Mouse (Mus musculus): ENCODE results near the gene Rslcan18. TPM values are rescaled to one million over a fixed set of nuclear protein-coding genes. Genes with fewer than 3 reads are reported as not detected.
A peak's percentile ranks its signal among the peaks of the same experiment; 100 is the strongest.
"Not testable (repeated sequence)": the region's sequence is repeated elsewhere in the genome, so short reads cannot be mapped to it uniquely, and the experiment has no call there.

Gene Rslcan18
- 0.29 and 0.31 TPM in 2 replicates for polyA plus RNA-seq (2014; fragmentation: Nextera tagmentation; extraction: Ambion mirVana)

DNA sequence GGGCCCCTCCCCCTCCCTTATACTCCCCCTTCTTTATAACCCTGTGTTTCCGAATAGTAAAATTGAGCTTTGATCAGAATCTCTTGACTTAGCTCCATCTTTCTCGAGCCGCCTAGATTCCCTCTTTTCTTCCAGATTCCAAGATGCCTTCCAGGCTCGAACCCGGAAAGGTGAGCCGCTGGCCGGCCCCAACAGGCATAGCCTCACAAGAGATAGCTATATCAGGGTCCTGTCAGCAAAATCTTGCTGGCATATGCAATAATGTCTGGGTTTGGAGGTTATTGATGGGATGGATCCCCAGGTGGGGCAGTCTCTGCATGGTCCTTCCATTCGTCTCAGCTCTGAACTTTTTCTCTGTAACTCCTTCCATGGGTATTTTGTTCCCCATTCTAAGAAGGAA is at the start of gene Rslcan18:
Gene Rslcan18, minus strand, starts transcription at position 101 of the 400 bp plus-strand sequence.
- H3K4me2 ChIP-seq (ENCODE audit: low read depth, low read length, severe bottlenecking); H3K36me3 ChIP-seq (ENCODE audit: control insufficient read depth, insufficient read depth, low read length); ATAC-seq (replicated peaks; ENCODE audit: low FRiP score); H3K27ac ChIP-seq (ENCODE audit: low read depth, low read length); H3K27me3 ChIP-seq (ENCODE audit: control insufficient read depth, insufficient read depth, low read length); H3K9ac ChIP-seq (ENCODE audit: low read length); H3K4me3 ChIP-seq (ENCODE audit: low read depth, low read length); H3K4me1 ChIP-seq (replicated peaks; ENCODE audit: control insufficient read depth, insufficient read depth, low read length); H3K9me3 ChIP-seq (ENCODE audit: control insufficient read depth, low read length); DNase-seq (ENCODE audit: low spot score): not testable (repeated sequence)
- WGBS: 91% methylated on average over 8 of the region's 8 CpGs

DNA sequence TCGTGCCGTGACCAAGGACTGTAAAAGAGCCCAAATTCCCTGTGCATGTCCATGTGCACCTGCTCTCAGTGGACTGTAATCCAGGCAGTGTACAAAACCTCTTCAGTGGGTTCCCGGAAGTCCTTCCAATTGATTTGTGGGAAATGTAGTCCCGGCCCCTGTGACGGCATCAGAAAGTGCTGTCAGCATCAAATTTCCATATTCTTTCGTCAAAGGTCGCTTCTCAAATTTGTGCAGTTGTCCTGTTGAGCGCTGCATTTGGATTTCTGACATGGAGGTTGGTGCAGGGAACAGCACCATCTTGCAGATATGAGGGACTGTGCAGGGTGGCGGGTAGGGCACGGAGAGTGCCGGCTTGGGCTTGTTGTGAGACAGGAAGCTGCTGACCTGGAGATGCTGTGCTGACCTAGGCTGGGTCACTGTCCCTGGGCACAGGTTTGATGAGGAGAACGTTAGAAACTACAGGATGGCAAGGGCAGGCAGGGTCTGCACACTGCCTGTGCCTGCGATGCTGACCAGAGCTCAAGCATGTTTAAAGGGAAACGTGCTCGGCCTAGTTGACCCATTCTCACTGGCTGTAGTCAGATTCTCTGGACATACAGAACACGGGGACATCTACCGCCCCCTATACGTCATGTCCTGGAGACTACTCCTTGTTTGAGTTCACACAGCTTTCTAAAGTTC is 12.1 kb upstream of the Rslcan18 start:
- H3K4me1 ChIP-seq (replicated peaks; ENCODE audit: control insufficient read depth, insufficient read depth, low read length): no peaks in the 10 kb centered on the region
- H3K9ac ChIP-seq (ENCODE audit: low read length): peak overlapping the region; percentile 63
- WGBS: 2% methylated on average over 18 of the region's 18 CpGs

DNA sequence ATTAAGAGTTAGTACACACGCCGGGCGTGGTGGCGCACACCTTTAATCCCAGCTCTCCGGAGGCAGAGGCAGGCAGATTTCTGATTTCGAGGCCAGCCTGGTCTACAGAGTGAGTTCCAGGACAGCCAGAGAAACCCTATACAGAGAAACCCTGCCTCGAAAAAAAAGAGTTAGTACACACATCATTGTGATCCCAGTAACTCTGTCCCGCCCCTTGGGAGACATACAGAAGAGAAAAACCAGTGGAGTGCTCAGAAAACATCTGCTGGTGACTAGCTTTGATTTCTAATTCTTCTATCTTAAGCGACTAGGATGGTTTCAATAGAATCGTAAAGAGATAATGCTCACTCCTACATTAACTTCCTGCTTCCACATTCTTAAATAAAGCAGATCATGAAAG is 11.4 kb upstream of the Rslcan18 start:
- not testable (repeated sequence) for H3K4me1 ChIP-seq (replicated peaks; ENCODE audit: control insufficient read depth, insufficient read depth, low read length); H3K4me2 ChIP-seq (ENCODE audit: low read depth, low read length, severe bottlenecking); H3K9ac ChIP-seq (ENCODE audit: low read length); H3K27ac ChIP-seq (ENCODE audit: low read depth, low read length); H3K27me3 ChIP-seq (ENCODE audit: control insufficient read depth, insufficient read depth, low read length); DNase-seq (ENCODE audit: low spot score); H3K4me3 ChIP-seq (ENCODE audit: low read depth, low read length); H3K9me3 ChIP-seq (ENCODE audit: control insufficient read depth, low read length); H3K36me3 ChIP-seq (ENCODE audit: control insufficient read depth, insufficient read depth, low read length)
- ATAC-seq (replicated peaks; ENCODE audit: low FRiP score): peak; percentile 35; the same call in 1 of the 2 replicates
- 77% methylated on average over 10 of the region's 10 CpGs for WGBS

More for the DNA sequence above, 12.1 kb upstream of the Rslcan18 start:
- Histone ChIP-seq H3K4me3 (ENCODE audit: low read depth, low read length) (peak overlapping the region; percentile 59), H3K4me2 (ENCODE audit: low read depth, low read length, severe bottlenecking) (peak overlapping the region; percentile 50), H3K27me3 (ENCODE audit: control insufficient read depth, insufficient read depth, low read length) (no peaks in the 10 kb centered on the region), H3K9me3 (ENCODE audit: control insufficient read depth, low read length) (no peaks in the 10 kb centered on the region), H3K27ac (ENCODE audit: low read depth, low read length) (no peak overlapping the region), H3K36me3 (ENCODE audit: control insufficient read depth, insufficient read depth, low read length) (no peaks in the 10 kb centered on the region)
- peak; percentile 79 for DNase-seq (ENCODE audit: low spot score)
- peak; percentile 97 for ATAC-seq (replicated peaks; ENCODE audit: low FRiP score)

DNA sequence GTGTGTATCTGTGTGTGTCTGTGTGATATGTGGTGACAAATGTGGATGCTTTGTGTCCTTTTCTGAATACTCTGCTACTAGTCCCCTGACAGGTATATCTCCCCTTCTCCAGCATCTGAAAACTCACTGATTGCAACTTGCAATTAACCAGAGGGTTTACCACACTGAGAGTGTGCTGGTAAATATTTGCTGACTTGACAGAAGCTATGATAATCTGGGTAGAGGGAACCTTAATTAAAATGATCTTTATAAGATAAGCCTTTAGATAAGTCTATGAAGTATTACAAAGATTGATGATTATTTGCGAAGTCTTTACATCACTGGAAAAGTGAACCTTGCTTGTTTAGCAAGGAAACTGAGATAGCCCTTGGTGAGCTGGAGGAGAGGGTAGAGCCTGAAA is 8.4 kb upstream of the Rslcan18 start:
- Histone ChIP-seq H3K9me3 (ENCODE audit: control insufficient read depth, low read length) (no peaks in the 10 kb centered on the region), H3K36me3 (ENCODE audit: control insufficient read depth, insufficient read depth, low read length) (no peaks in the 10 kb centered on the region), H3K9ac (ENCODE audit: low read length) (no peak overlapping the region), H3K27me3 (ENCODE audit: control insufficient read depth, insufficient read depth, low read length) (no peaks in the 10 kb centered on the region), H3K4me2 (ENCODE audit: low read depth, low read length, severe bottlenecking) (no peak overlapping the region), H3K4me1 (replicated peaks; ENCODE audit: control insufficient read depth, insufficient read depth, low read length) (no peaks in the 10 kb centered on the region), H3K4me3 (ENCODE audit: low read depth, low read length) (no peak overlapping the region), H3K27ac (ENCODE audit: low read depth, low read length) (no peak overlapping the region)
- WGBS: 85% methylated on average over 1 of the region's 1 CpGs
- ATAC-seq (replicated peaks; ENCODE audit: low FRiP score): no peak
- DNase-seq (ENCODE audit: low spot score): no peak

DNA sequence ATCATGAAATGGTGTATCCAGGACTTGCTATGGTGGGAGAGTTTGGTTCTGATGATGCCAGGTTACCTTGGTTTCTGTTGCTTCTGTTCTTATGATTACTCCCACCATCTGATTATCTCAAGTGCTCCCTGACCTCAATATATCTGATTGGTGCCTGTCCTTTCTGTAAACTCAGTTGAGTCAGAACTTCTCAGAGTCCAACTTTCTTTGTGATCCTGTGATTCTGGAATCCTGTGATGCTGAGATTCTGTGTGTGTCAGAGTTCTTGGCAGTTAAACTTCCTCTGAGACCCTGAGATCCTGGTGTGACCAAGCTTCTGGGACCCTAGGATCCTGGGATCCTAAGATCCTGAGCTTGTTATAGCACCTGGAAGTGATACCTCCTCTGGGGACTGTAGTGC is 5.3 kb upstream of the Rslcan18 start, which contains the start of gene Zfp759:
Gene Zfp759, plus strand, starts transcription at position 301 of the 400 bp plus-strand sequence.
- not testable (repeated sequence) for H3K4me2 ChIP-seq (ENCODE audit: low read depth, low read length, severe bottlenecking); H3K4me3 ChIP-seq (ENCODE audit: low read depth, low read length); DNase-seq (ENCODE audit: low spot score); H3K4me1 ChIP-seq (replicated peaks; ENCODE audit: control insufficient read depth, insufficient read depth, low read length); H3K9me3 ChIP-seq (ENCODE audit: control insufficient read depth, low read length); ATAC-seq (replicated peaks; ENCODE audit: low FRiP score); H3K9ac ChIP-seq (ENCODE audit: low read length); H3K36me3 ChIP-seq (ENCODE audit: control insufficient read depth, insufficient read depth, low read length); H3K27ac ChIP-seq (ENCODE audit: low read depth, low read length); H3K27me3 ChIP-seq (ENCODE audit: control insufficient read depth, insufficient read depth, low read length)

DNA sequence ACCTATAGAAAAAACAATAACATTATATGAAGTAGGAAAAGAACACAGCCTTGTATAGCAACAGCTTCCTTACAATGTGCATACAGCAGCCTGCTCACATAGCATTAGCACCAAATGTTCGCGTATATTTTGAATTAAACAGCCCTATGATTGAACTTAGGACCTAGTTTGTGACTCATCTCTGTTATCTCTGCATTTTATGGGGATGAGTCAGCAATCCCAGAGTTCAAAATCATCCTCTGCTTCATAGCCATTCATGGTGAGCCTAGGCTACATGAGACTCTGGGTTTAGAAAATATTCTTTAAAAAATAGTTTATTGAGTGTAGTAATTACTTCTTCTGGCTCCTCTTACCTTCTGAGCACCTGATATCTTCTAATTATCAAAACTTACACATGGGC is 2.8 kb downstream of the Rslcan18 start:
- H3K4me3 ChIP-seq (ENCODE audit: low read depth, low read length): no peak overlapping the region
- 90% methylated on average over 2 of the region's 2 CpGs for WGBS
- no peaks in the 10 kb centered on the region for H3K27me3 ChIP-seq (ENCODE audit: control insufficient read depth, insufficient read depth, low read length)
- no peak overlapping the region for H3K9ac ChIP-seq (ENCODE audit: low read length)
- ATAC-seq (replicated peaks; ENCODE audit: low FRiP score): no peak
- no peaks in the 10 kb centered on the region for H3K36me3 ChIP-seq (ENCODE audit: control insufficient read depth, insufficient read depth, low read length)
- H3K27ac ChIP-seq (ENCODE audit: low read depth, low read length): no peak overlapping the region
- no peak for DNase-seq (ENCODE audit: low spot score)
- no peak overlapping the region for H3K4me2 ChIP-seq (ENCODE audit: low read depth, low read length, severe bottlenecking)
- H3K4me1 ChIP-seq (replicated peaks; ENCODE audit: control insufficient read depth, insufficient read depth, low read length): no peaks in the 10 kb centered on the region
- H3K9me3 ChIP-seq (ENCODE audit: control insufficient read depth, low read length): no peaks in the 10 kb centered on the region

DNA sequence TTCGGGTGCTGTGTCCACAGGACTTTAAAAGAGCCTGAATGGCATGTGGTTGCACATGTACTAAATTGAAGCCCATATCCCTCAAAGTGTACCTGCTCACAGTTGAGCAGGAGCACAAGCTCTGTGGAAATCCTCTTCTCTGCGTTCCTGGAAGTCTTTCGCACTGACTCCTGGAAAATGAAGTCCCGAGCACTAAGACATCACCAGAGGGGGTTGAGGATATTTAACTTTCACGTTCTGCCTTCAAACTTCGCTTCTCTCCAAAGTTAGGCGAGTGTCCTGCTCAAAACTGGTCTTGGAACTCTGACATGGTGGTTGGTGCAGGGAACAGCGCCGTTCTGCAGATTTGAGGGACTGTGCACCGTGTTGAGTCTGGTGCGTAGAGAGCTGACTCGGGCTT is 4.0 kb downstream of the Rslcan18 start:
- Histone ChIP-seq H3K27me3 (ENCODE audit: control insufficient read depth, insufficient read depth, low read length) (no peaks in the 10 kb centered on the region), H3K36me3 (ENCODE audit: control insufficient read depth, insufficient read depth, low read length) (no peaks in the 10 kb centered on the region), H3K4me3 (ENCODE audit: low read depth, low read length) (no peak overlapping the region), H3K27ac (ENCODE audit: low read depth, low read length) (no peak overlapping the region), H3K4me2 (ENCODE audit: low read depth, low read length, severe bottlenecking) (no peak overlapping the region), H3K9ac (ENCODE audit: low read length) (no peak overlapping the region), H3K9me3 (ENCODE audit: control insufficient read depth, low read length) (no peaks in the 10 kb centered on the region), H3K4me1 (replicated peaks; ENCODE audit: control insufficient read depth, insufficient read depth, low read length) (no peaks in the 10 kb centered on the region; the same call in 1 of the 2 replicates)
- ATAC-seq (replicated peaks; ENCODE audit: low FRiP score) (no peak), DNase-seq (ENCODE audit: low spot score) (no peak)
- 85% methylated on average over 12 of the region's 12 CpGs for WGBS

DNA sequence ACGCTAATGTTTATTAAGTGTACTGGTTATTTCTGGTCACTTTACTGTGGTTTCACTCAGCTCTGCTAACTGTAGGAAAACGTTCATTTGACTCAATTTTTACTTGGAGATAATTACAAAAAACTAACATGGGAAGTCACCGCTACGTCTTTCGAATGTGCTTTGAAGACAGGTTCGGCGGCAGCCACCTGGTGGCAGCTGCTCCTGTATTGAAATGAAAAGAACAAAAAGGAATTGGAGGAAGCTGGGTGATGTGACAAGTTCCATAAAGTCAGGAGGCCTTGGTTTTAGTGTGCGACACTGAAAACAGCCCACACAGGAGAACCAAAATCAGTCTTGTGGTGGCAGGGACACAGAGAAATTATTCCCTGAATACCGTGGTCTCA is 7.2 kb downstream of the Rslcan18 start:
- H3K9ac ChIP-seq (ENCODE audit: low read length): peak overlapping the region; percentile 3; the same call in 1 of the 2 replicates
- H3K4me2 ChIP-seq (ENCODE audit: low read depth, low read length, severe bottlenecking): peak overlapping the region; percentile 38
- no peak overlapping the region for H3K27ac ChIP-seq (ENCODE audit: low read depth, low read length)
- H3K9me3 ChIP-seq (ENCODE audit: control insufficient read depth, low read length): no peaks in the 10 kb centered on the region
- no peaks in the 10 kb centered on the region for H3K36me3 ChIP-seq (ENCODE audit: control insufficient read depth, insufficient read depth, low read length)
- DNase-seq (ENCODE audit: low spot score): no peak
- no peaks in the 10 kb centered on the region for H3K27me3 ChIP-seq (ENCODE audit: control insufficient read depth, insufficient read depth, low read length)
- no peaks in the 10 kb centered on the region; the same call in 1 of the 2 replicates for H3K4me1 ChIP-seq (replicated peaks; ENCODE audit: control insufficient read depth, insufficient read depth, low read length)
- peak; percentile 54; the same call in 1 of the 2 replicates for ATAC-seq (replicated peaks; ENCODE audit: low FRiP score)
- 5% methylated on average over 9 of the region's 9 CpGs for WGBS
- H3K4me3 ChIP-seq (ENCODE audit: low read depth, low read length): peak overlapping the region; percentile 44
